Mouse (Mus musculus) liver, embryonic 11.5 days (tissue): ENCODE data around the gene Habp2. TPM values are rescaled to one million over a fixed set of nuclear protein-coding genes. Genes with fewer than 3 reads are reported as not detected.

ENCODE experiments used
- ATAC-seq: fragments of 200-750 bp; cut with Nextera tagmentation; replicated peaks from 2 replicates; pipeline ENCODE4 v1.8.0; 2017; ENCODE audit warnings: moderate number of reproducible peaks, mild to moderate bottlenecking, moderate TSS enrichment, moderate library complexity; ENCODE audit not compliant: low FRiP score
- DNase-seq: peaks from one replicate; pipeline ENCODE4 v3.0.0-alpha.2; 2017; ENCODE audit warnings: low spot score
- H3K27ac ChIP-seq: fragments of 300-500 bp; sonication (generic); 2 replicates; pipeline ENCODE4 v1.5.1; 2014; ENCODE audit warnings: mild to moderate bottlenecking, low read depth, low read length, control low read depth
- H3K27me3 ChIP-seq: fragments of 300-500 bp; sonication (generic); replicated peaks from 2 replicates; pipeline ENCODE4 v1.6.1; 2014; ENCODE audit warnings: low read length, mixed read lengths; ENCODE audit not compliant: control insufficient read depth, insufficient read depth
- H3K36me3 ChIP-seq: fragments of 300-500 bp; sonication (generic); 2 replicates; pipeline ENCODE4 v1.6.1; 2014; ENCODE audit warnings: mild to moderate bottlenecking, low read length, moderate library complexity, mixed read lengths; ENCODE audit not compliant: control insufficient read depth, insufficient read depth
- H3K4me1 ChIP-seq: fragments of 300-500 bp; sonication (generic); replicated peaks from 2 replicates; pipeline ENCODE4 v1.6.1; 2014; ENCODE audit warnings: low read length, mixed read lengths; ENCODE audit not compliant: control insufficient read depth, insufficient read depth
- H3K4me2 ChIP-seq: fragments of 300-500 bp; sonication (generic); 2 replicates; pipeline ENCODE4 v1.6.1; 2014; ENCODE audit warnings: mild to moderate bottlenecking, control low read depth, moderate library complexity
- H3K4me3 ChIP-seq: fragments of 300-500 bp; sonication (generic); 2 replicates; pipeline ENCODE4 v1.5.1; 2014; ENCODE audit warnings: low read depth, low read length, control low read depth
- H3K9ac ChIP-seq: fragments of 300-500 bp; sonication (generic); 2 replicates; pipeline ENCODE4 v1.6.1; 2014; ENCODE audit warnings: low read depth, low read length, control low read depth
- H3K9me3 ChIP-seq: fragments of 300-500 bp; sonication (generic); 2 replicates; pipeline ENCODE4 v1.6.1; 2016; ENCODE audit warnings: low read length, inconsistent platforms, mixed read lengths; ENCODE audit not compliant: control insufficient read depth
- WGBS: fragments of 180-500 bp; shearing (Covaris S2); extraction: QIAGEN DNeasy Blood & Tissue Kit; methylation state at CpG from one replicate; pipeline ENCODE4 v1.1.7; 2014; 5-methylcytosine and 5-hydroxymethylcytosine counted together
- polyA plus RNA-seq: library from polyadenylated mRNA; unstranded; fragments of >200 nt; fragmentation: Nextera tagmentation; extraction: Ambion mirVana; gene quantifications from 2 replicates; pipeline ENCODE4 v1.2.1, GENCODE M21; 2014

Habp2 gene
- polyA plus RNA-seq, 1 experiment from 2014 or later, result 56.3 TPM

GRCm38 (mm10) chr19:56300835-56301234 is 13.9 kb downstream of the Habp2 start:
- 72% methylated on average over 11 of the region's 11 CpGs for WGBS
- Histone ChIP-seq H3K4me3 (no peak overlapping the region), H3K36me3 (no peaks in the 10 kb centered on the region), H3K9ac (no peak overlapping the region), H3K4me2 (no peak overlapping the region), H3K27me3 (no peaks in the 10 kb centered on the region), H3K9me3 (no peaks in the 10 kb centered on the region), H3K4me1 (no peaks in the 10 kb centered on the region), H3K27ac (no peak overlapping the region)
- no peak for ATAC-seq
- DNase-seq, result no peak

- Histone ChIP-seq H3K27ac (no peak overlapping the region), H3K9ac (no peak overlapping the region), H3K9me3 (no peaks in the 10 kb centered on the region), H3K36me3 (no peaks in the 10 kb centered on the region), H3K4me1 (peaks cover 12% of the 10 kb centered on the region), H3K4me2 (no peak overlapping the region), H3K27me3 (0 out of 2 replicates have a peak, but pooled peaks cover 1% of the 10 kb centered on the region), H3K4me3 (no peak overlapping the region)
- DNase-seq (no peak), ATAC-seq (no peak)
- WGBS, result 74% methylated on average over 3 of the region's 3 CpGs
Measured at GRCm38 (mm10) chr19:56316531-56316930, 29.6 kb downstream of the Habp2 start.

- 85% methylated on average over 7 of the region's 7 CpGs for WGBS
- H3K9me3 ChIP-seq, result no peaks in the 10 kb centered on the region
- H3K27me3 ChIP-seq, result 0 out of 2 replicates have a peak, but pooled peaks cover 4% of the 10 kb centered on the region
- no peaks in the 10 kb centered on the region for H3K36me3 ChIP-seq
- no peak overlapping the region for H3K9ac ChIP-seq
- H3K4me2 ChIP-seq, result no peak overlapping the region; the same call in 1 of the 2 replicates
- 0 out of 2 replicates have a peak, but pooled peaks have one; percentile 39 for ATAC-seq
- H3K4me3 ChIP-seq, result no peak overlapping the region
- DNase-seq, result no peak
- no peak overlapping the region for H3K27ac ChIP-seq
- peaks cover 12% of the 10 kb centered on the region for H3K4me1 ChIP-seq
Measured at GRCm38 (mm10) chr19:56319219-56319618, 32.3 kb downstream of the Habp2 start.

- no peak overlapping the region for H3K4me3 ChIP-seq
- no peaks in the 10 kb centered on the region for H3K36me3 ChIP-seq
- ATAC-seq (peak; percentile 58), DNase-seq (no peak)
- 0 out of 2 replicates have a peak, but pooled peaks cover 4% of the 10 kb centered on the region for H3K27me3 ChIP-seq
- WGBS, result 55% methylated on average over 6 of the region's 6 CpGs
- H3K4me1 ChIP-seq, result peaks cover 12% of the 10 kb centered on the region
- no peak overlapping the region for H3K9ac ChIP-seq
- H3K9me3 ChIP-seq, result no peaks in the 10 kb centered on the region
- no peak overlapping the region for H3K27ac ChIP-seq
- H3K4me2 ChIP-seq, result peak overlapping the region; percentile 42
Measured at GRCm38 (mm10) chr19:56319629-56320028, 32.7 kb downstream of the Habp2 start.

- Histone ChIP-seq H3K27me3 (0 out of 2 replicates have a peak, but pooled peaks cover 4% of the 10 kb centered on the region), H3K27ac (no peak overlapping the region), H3K4me3 (no peak overlapping the region), H3K9ac (no peak overlapping the region), H3K9me3 (no peaks in the 10 kb centered on the region), H3K4me1 (peaks cover 12% of the 10 kb centered on the region), H3K4me2 (peak overlapping the region; percentile 42), H3K36me3 (no peaks in the 10 kb centered on the region)
- ATAC-seq (no peak), DNase-seq (no peak)
- WGBS, result 41% methylated on average over 26 of the region's 26 CpGs
Measured at GRCm38 (mm10) chr19:56320186-56320860, 33.4 kb downstream of the Habp2 start.

- Histone ChIP-seq H3K9ac (no peak overlapping the region), H3K9me3 (no peaks in the 10 kb centered on the region), H3K27ac (no peak overlapping the region), H3K4me3 (no peak overlapping the region), H3K4me2 (no peak overlapping the region), H3K4me1 (peaks cover 12% of the 10 kb centered on the region), H3K36me3 (no peaks in the 10 kb centered on the region), H3K27me3 (0 out of 2 replicates have a peak, but pooled peaks cover 4% of the 10 kb centered on the region)
- ATAC-seq, result no peak
- WGBS, result 76% methylated on average over 12 of the region's 12 CpGs
- no peak for DNase-seq
Measured at GRCm38 (mm10) chr19:56321303-56321920, 34.5 kb downstream of the Habp2 start.

GRCm38 (mm10) chr19:56325676-56326075 is 38.7 kb downstream of the Habp2 start:
- WGBS, result 72% methylated on average over 10 of the region's 10 CpGs
- Histone ChIP-seq H3K36me3 (no peaks in the 10 kb centered on the region), H3K4me3 (no peak overlapping the region), H3K4me2 (no peak overlapping the region), H3K9me3 (no peaks in the 10 kb centered on the region), H3K9ac (no peak overlapping the region), H3K27ac (no peak overlapping the region), H3K4me1 (no peaks in the 10 kb centered on the region), H3K27me3 (0 out of 2 replicates have a peak, but pooled peaks cover 4% of the 10 kb centered on the region)
- no peak for DNase-seq
- no peak for ATAC-seq

- H3K27ac ChIP-seq, result no peak overlapping the region
- ATAC-seq (no peak), DNase-seq (no peak)
- H3K36me3 ChIP-seq, result no peaks in the 10 kb centered on the region
- no peak overlapping the region for H3K4me3 ChIP-seq
- WGBS, result 84% methylated on average over 21 of the region's 21 CpGs
- no peaks in the 10 kb centered on the region for H3K4me1 ChIP-seq
- H3K27me3 ChIP-seq, result 0 out of 2 replicates have a peak, but pooled peaks cover 4% of the 10 kb centered on the region
- H3K9me3 ChIP-seq, result no peaks in the 10 kb centered on the region
- no peak overlapping the region for H3K9ac ChIP-seq
- H3K4me2 ChIP-seq, result no peak overlapping the region
Measured at GRCm38 (mm10) chr19:56326243-56326855, 39.4 kb downstream of the Habp2 start.
